Mouse (Mus musculus): ENCODE results near the gene Foxp1. TPM values are rescaled to one million over a fixed set of nuclear protein-coding genes. Genes with fewer than 3 reads are reported as not detected.

The Foxp1 gene
- polyA plus RNA-seq (2012; rRNA removed) = 101 and 121 TPM in 2 replicates
- polyA plus RNA-seq (2014; fragmentation: Nextera tagmentation; extraction: Ambion mirVana) = 166 and 190 TPM in 2 replicates

DNA sequence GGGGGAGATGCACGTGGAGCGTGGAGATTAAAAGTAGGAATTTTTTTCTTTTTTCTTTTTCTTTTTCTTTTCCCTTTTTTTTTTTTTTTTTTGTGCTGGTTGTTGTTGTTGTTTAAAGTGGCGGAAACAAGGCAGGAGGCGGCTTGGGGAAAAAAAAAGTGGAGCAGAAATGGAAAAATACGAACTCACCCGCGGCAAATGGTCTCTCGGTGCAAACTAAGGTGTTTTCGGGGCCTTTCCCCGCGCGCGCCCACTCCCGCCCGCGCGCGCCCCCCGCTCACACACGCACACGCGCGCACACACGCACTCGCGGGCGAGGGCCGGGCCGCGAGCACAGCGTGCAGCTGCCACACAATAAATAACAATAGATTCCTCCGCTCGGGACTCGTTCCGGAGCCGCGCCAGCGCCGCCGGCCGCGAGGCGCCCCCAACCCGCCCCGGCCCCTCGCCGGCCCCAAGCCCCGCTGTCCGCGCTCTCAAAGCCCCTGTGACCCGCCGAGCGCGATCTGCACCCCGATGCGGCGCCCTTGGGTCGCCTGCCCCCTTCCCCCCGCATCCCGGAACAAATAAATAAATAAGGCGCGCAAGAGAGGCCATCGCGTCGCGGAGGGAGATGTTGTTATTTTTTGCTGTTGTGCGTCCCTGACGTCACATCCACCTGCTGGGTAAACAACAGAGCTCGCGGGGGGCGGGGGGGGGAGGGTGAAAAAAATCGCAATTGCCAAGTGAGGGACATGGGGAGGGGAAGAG is at the start of gene Foxp1:
Gene Foxp1, minus strand, starts transcription at position 363 of the 750 bp plus-strand sequence.
- peaks cover 5% of the 10 kb centered on the region; the same call in 1 of the 2 replicates for H3K36me3 ChIP-seq (ENCODE audit: control insufficient read depth, insufficient read depth, low read length)
- peak within 1 kb of the TSS; percentile 93 for H3K9ac ChIP-seq (ENCODE audit: low read depth, low read length, severe bottlenecking)
- peak within 1 kb of the TSS; percentile 67 for H3K4me2 ChIP-seq (replicated peaks; ENCODE audit: low read depth, low read length, severe bottlenecking)
- under 1% methylated on average over 64 of the region's 72 CpGs for WGBS
- DNase-seq (ENCODE audit: low spot score) (peak; percentile 75), ATAC-seq (ENCODE audit: low FRiP score, low read depth) (peak; percentile 16)
- peaks cover 2% of the 10 kb centered on the region; the same call in 1 of the 2 replicates for H3K4me1 ChIP-seq (ENCODE audit: control insufficient read depth, insufficient read depth, low read length)
- peak within 1 kb of the TSS; percentile 98 for H3K27ac ChIP-seq (replicated peaks; ENCODE audit: low read depth, low read length)
- no peaks in the 10 kb centered on the region; the same call in 1 of the 2 replicates for H3K9me3 ChIP-seq (ENCODE audit: control insufficient read depth, low read length)
- no peak for TF ChIP-seq POLR2A (IDR thresholded peaks at IDR 0.05; ENCODE audit: borderline replicate concordance, extremely low read depth, insufficient read depth, insufficient read length)
- no peaks in the 10 kb centered on the region for H3K27me3 ChIP-seq (ENCODE audit: control insufficient read depth, insufficient read depth, low read length)
- H3K4me3 ChIP-seq (replicated peaks; ENCODE audit: low read length) = peak within 1 kb of the TSS; percentile 78

DNA sequence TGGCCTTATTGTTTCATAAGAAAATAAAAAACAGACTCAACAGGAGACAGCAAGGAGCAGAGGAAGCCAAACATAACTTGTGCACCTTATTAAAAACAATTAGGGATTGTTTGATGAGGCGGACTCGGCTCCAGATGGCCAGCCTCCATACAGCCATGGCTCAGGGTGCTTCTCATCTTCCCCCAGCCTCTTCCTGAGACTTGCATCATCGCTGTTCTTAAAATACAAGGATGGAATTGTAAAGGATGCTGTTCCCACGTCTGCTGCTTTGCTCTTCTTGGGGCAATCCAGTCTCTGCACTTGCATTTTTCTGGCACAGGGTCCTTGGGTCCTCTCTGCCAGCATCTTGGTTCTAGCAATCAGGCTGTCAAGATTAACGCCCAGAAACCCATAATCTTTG is 49.5 kb upstream of the Foxp1 start:
- no peak for ATAC-seq (ENCODE audit: low FRiP score, low read depth)
- WGBS = 61% methylated on average over 5 of the region's 5 CpGs

DNA sequence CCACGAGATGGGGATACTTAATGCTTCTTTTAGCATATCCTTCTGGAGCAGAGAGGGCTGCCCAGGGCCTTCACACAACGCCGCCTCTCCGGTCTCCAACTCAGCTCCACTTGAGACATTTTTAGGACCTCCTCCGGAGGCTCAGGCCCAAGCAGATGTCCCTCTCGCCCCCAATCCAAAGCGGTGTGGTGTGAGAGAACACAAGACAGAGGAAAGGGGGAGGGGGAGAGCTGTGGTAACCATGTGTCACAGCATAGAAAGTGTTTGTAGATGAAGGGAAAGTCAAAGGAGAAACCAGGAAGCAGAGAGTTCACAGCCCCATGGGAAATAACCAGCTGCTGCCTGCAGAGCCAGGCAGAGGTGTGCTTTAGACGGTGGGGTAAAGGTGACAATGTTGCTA is 44.4 kb upstream of the Foxp1 start:
- Histone ChIP-seq H3K4me1 (ENCODE audit: control insufficient read depth, insufficient read depth, low read length) (no peaks in the 10 kb centered on the region), H3K9me3 (ENCODE audit: control insufficient read depth, low read length) (no peaks in the 10 kb centered on the region), H3K4me3 (replicated peaks; ENCODE audit: low read length) (no peak overlapping the region), H3K27me3 (ENCODE audit: control insufficient read depth, insufficient read depth, low read length) (no peaks in the 10 kb centered on the region), H3K36me3 (ENCODE audit: control insufficient read depth, insufficient read depth, low read length) (no peaks in the 10 kb centered on the region), H3K4me2 (replicated peaks; ENCODE audit: low read depth, low read length, severe bottlenecking) (no peak overlapping the region), H3K9ac (ENCODE audit: low read depth, low read length, severe bottlenecking) (no peak overlapping the region), H3K27ac (replicated peaks; ENCODE audit: low read depth, low read length) (no peak overlapping the region)
- no peak for DNase-seq (ENCODE audit: low spot score)
- TF ChIP-seq POLR2A (IDR thresholded peaks at IDR 0.05; ENCODE audit: borderline replicate concordance, extremely low read depth, insufficient read depth, insufficient read length) = no peak
- ATAC-seq (ENCODE audit: low FRiP score, low read depth) = no peak
- WGBS = 48% methylated on average over 8 of the region's 8 CpGs

More for the DNA sequence above, 49.5 kb upstream of the Foxp1 start:
- Histone ChIP-seq H3K27ac (replicated peaks; ENCODE audit: low read depth, low read length) (no peak overlapping the region), H3K36me3 (ENCODE audit: control insufficient read depth, insufficient read depth, low read length) (no peaks in the 10 kb centered on the region), H3K4me2 (replicated peaks; ENCODE audit: low read depth, low read length, severe bottlenecking) (no peak overlapping the region), H3K4me1 (ENCODE audit: control insufficient read depth, insufficient read depth, low read length) (no peaks in the 10 kb centered on the region), H3K4me3 (replicated peaks; ENCODE audit: low read length) (no peak overlapping the region), H3K27me3 (ENCODE audit: control insufficient read depth, insufficient read depth, low read length) (no peaks in the 10 kb centered on the region), H3K9me3 (ENCODE audit: control insufficient read depth, low read length) (no peaks in the 10 kb centered on the region), H3K9ac (ENCODE audit: low read depth, low read length, severe bottlenecking) (no peak overlapping the region)
- DNase-seq (ENCODE audit: low spot score) = no peak
- no peak for TF ChIP-seq POLR2A (IDR thresholded peaks at IDR 0.05; ENCODE audit: borderline replicate concordance, extremely low read depth, insufficient read depth, insufficient read length)

DNA sequence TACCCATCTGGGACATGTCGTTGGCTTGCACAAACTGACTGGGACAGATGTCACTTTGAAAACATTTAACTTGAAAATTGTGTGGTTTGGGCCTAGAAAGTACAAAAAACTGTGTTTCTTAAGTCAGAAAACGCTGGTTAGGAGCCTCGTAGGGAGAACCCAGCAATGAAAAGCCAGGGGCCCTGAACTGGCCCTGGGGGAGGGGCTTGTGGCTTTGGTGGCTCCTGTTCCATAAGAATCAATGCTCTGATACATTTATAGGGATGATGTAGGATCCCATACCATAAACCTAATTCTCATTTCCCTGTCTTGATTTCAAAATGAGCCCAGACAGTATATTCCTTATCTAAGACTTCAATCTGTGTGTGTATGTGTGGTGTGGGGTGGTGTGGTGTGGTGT is 42.2 kb upstream of the Foxp1 start:
- Histone ChIP-seq H3K27me3 (ENCODE audit: control insufficient read depth, insufficient read depth, low read length) (no peaks in the 10 kb centered on the region), H3K4me3 (replicated peaks; ENCODE audit: low read length) (no peak overlapping the region), H3K9me3 (ENCODE audit: control insufficient read depth, low read length) (no peaks in the 10 kb centered on the region), H3K9ac (ENCODE audit: low read depth, low read length, severe bottlenecking) (no peak overlapping the region), H3K4me2 (replicated peaks; ENCODE audit: low read depth, low read length, severe bottlenecking) (no peak overlapping the region), H3K27ac (replicated peaks; ENCODE audit: low read depth, low read length) (no peak overlapping the region), H3K36me3 (ENCODE audit: control insufficient read depth, insufficient read depth, low read length) (no peaks in the 10 kb centered on the region), H3K4me1 (ENCODE audit: control insufficient read depth, insufficient read depth, low read length) (no peaks in the 10 kb centered on the region)
- no peak for TF ChIP-seq POLR2A (IDR thresholded peaks at IDR 0.05; ENCODE audit: borderline replicate concordance, extremely low read depth, insufficient read depth, insufficient read length)
- DNase-seq (ENCODE audit: low spot score) (no peak), ATAC-seq (ENCODE audit: low FRiP score, low read depth) (no peak)
- WGBS = 70% methylated on average over 3 of the region's 3 CpGs

DNA sequence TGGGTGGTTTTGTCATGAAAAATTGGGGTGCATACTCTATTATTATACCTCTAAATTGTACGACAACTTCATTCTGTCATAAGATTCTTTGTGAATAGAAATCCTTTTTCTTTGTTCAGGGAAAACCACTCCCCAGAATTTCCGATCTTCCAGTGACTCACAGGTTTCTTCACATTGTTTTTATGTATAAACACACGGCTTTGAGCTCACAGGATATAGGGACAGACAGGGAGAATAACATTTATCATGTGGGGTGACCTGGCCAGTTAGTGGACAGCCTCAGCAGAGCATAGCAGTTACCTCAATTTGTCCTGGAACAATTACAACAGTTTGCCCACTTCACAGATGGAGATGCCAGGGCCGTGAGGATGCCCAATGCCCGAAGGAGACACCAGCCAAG is 34.4 kb upstream of the Foxp1 start:
- TF ChIP-seq POLR2A (IDR thresholded peaks at IDR 0.05; ENCODE audit: borderline replicate concordance, extremely low read depth, insufficient read depth, insufficient read length) = no peak
- no peak overlapping the region for H3K4me3 ChIP-seq (replicated peaks; ENCODE audit: low read length)
- no peaks in the 10 kb centered on the region for H3K9me3 ChIP-seq (ENCODE audit: control insufficient read depth, low read length)
- H3K36me3 ChIP-seq (ENCODE audit: control insufficient read depth, insufficient read depth, low read length) = no peaks in the 10 kb centered on the region
- H3K4me1 ChIP-seq (ENCODE audit: control insufficient read depth, insufficient read depth, low read length) = no peaks in the 10 kb centered on the region
- H3K27ac ChIP-seq (replicated peaks; ENCODE audit: low read depth, low read length) = no peak overlapping the region
- H3K4me2 ChIP-seq (replicated peaks; ENCODE audit: low read depth, low read length, severe bottlenecking) = no peak overlapping the region
- 86% methylated on average over 5 of the region's 5 CpGs for WGBS
- H3K27me3 ChIP-seq (ENCODE audit: control insufficient read depth, insufficient read depth, low read length) = no peaks in the 10 kb centered on the region
- ATAC-seq (ENCODE audit: low FRiP score, low read depth) (no peak), DNase-seq (ENCODE audit: low spot score) (no peak)
- no peak overlapping the region for H3K9ac ChIP-seq (ENCODE audit: low read depth, low read length, severe bottlenecking)
